Mouse (Mus musculus): ENCODE results near the gene Slc6a20b. TPM values are rescaled to one million over a fixed set of nuclear protein-coding genes. Genes with fewer than 3 reads are reported as not detected.

The Slc6a20b gene
- total and polyA plus RNA-seq, 3 experiments, result 0.01 to 0.44 TPM; not detected in 1

- Histone ChIP-seq H3K36me3 (replicated peaks) (no peaks in the 10 kb centered on the region), H3K9me3 (replicated peaks) (no peaks in the 10 kb centered on the region), H3K4me1 (ENCODE audit: insufficient read depth, low read depth, low read length) (peaks cover 2% of the 10 kb centered on the region), H3K4me3 (ENCODE audit: low read depth, low read length) (no peak overlapping the region), H3K27me3 (ENCODE audit: insufficient read depth, low read length) (peaks cover 15% of the 10 kb centered on the region)
- ATAC-seq (ENCODE audit: extremely low read depth, insufficient number of reproducible peaks, low FRiP score, poor library complexity, severe bottlenecking), result no peak
- DNase-seq (ENCODE audit: low spot score), result no peak
- TF ChIP-seq TAL1 (conservative IDR thresholded peaks at IDR 0.05; ENCODE audit: low read depth, low read length), result no peak
- no peak for TF ChIP-seq CTCF (IDR thresholded peaks at IDR 0.05; ENCODE audit: low read depth, low read length)
- no peak for TF ChIP-seq POLR2AphosphoS5 (IDR thresholded peaks at IDR 0.05; ENCODE audit: insufficient replicate concordance, low read depth, low read length)
- TF ChIP-seq GATA2 (IDR thresholded peaks at IDR 0.05; ENCODE audit: borderline replicate concordance, low read depth, low read length), result no peak
- TF ChIP-seq GATA1 (IDR thresholded peaks at IDR 0.05; ENCODE audit: borderline replicate concordance, low read length), result no peak
Observed at GRCm38 (mm10) chr9:123636771-123637170, 4.4 kb upstream of the Slc6a20b start.

DNA sequence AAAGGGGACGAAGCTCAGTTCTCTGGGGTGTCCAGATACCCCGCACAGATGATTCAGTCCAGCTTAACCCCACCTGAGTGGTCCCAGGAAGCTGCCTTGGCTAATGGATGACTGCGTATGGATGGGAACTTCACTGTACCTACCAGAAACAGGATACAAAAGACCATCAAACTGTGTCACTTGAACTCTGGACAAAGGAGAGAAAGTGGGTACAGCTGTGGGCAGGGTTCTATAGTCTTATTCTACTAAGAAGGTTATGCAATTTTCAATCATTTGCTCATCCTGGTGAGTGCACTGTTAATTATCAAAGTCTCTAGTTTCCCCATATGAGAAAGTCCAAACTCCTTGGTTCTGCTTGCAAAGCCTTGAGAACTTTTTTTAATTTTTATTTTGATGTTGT lies 628 bp upstream of the Slc6a20b start:
- Histone ChIP-seq H3K4me1 (ENCODE audit: insufficient read depth, low read depth, low read length) (no peaks in the 10 kb centered on the region; the same call in 1 of the 2 replicates), H3K4me3 (ENCODE audit: low read depth, low read length) (no peak overlapping the region), H3K36me3 (replicated peaks) (no peaks in the 10 kb centered on the region), H3K27me3 (ENCODE audit: insufficient read depth, low read length) (peaks cover 15% of the 10 kb centered on the region), H3K9me3 (replicated peaks) (no peaks in the 10 kb centered on the region)
- DNase-seq (ENCODE audit: low spot score) (no peak), ATAC-seq (ENCODE audit: extremely low read depth, insufficient number of reproducible peaks, low FRiP score, poor library complexity, severe bottlenecking) (no peak)
- no peak for TF ChIP-seq GATA1 (IDR thresholded peaks at IDR 0.05; ENCODE audit: borderline replicate concordance, low read length)
- TF ChIP-seq POLR2AphosphoS5 (IDR thresholded peaks at IDR 0.05; ENCODE audit: insufficient replicate concordance, low read depth, low read length), result no peak
- no peak for TF ChIP-seq TAL1 (conservative IDR thresholded peaks at IDR 0.05; ENCODE audit: low read depth, low read length)
- no peak for TF ChIP-seq CTCF (IDR thresholded peaks at IDR 0.05; ENCODE audit: low read depth, low read length)
- TF ChIP-seq GATA2 (IDR thresholded peaks at IDR 0.05; ENCODE audit: borderline replicate concordance, low read depth, low read length), result no peak

- H3K9me3 ChIP-seq (replicated peaks), result no peaks in the 10 kb centered on the region
- no peaks in the 10 kb centered on the region; the same call in 1 of the 2 replicates for H3K4me1 ChIP-seq (ENCODE audit: insufficient read depth, low read depth, low read length)
- H3K36me3 ChIP-seq (replicated peaks), result no peaks in the 10 kb centered on the region
- TF ChIP-seq CTCF (IDR thresholded peaks at IDR 0.05; ENCODE audit: low read depth, low read length), result no peak
- no peak for DNase-seq (ENCODE audit: low spot score)
- H3K27me3 ChIP-seq (ENCODE audit: insufficient read depth, low read length), result peaks cover 12% of the 10 kb centered on the region
- no peak overlapping the region for H3K4me3 ChIP-seq (ENCODE audit: low read depth, low read length)
- ATAC-seq (ENCODE audit: extremely low read depth, insufficient number of reproducible peaks, low FRiP score, poor library complexity, severe bottlenecking), result no peak
Observed at GRCm38 (mm10) chr9:123631666-123632065, 699 bp downstream of the Slc6a20b start.

- Histone ChIP-seq H3K9me3 (replicated peaks) (no peaks in the 10 kb centered on the region), H3K36me3 (replicated peaks) (no peaks in the 10 kb centered on the region), H3K4me1 (ENCODE audit: insufficient read depth, low read depth, low read length) (no peaks in the 10 kb centered on the region), H3K27me3 (ENCODE audit: insufficient read depth, low read length) (peaks cover 3% of the 10 kb centered on the region), H3K4me3 (ENCODE audit: low read depth, low read length) (no peak overlapping the region)
- ATAC-seq (ENCODE audit: extremely low read depth, insufficient number of reproducible peaks, low FRiP score, poor library complexity, severe bottlenecking) (no peak), DNase-seq (ENCODE audit: low spot score) (no peak)
- TF ChIP-seq POLR2AphosphoS5 (IDR thresholded peaks at IDR 0.05; ENCODE audit: insufficient replicate concordance, low read depth, low read length), result no peak
- TF ChIP-seq GATA2 (IDR thresholded peaks at IDR 0.05; ENCODE audit: borderline replicate concordance, low read depth, low read length), result no peak
- no peak for TF ChIP-seq CTCF (IDR thresholded peaks at IDR 0.05; ENCODE audit: low read depth, low read length)
- no peak for TF ChIP-seq GATA1 (IDR thresholded peaks at IDR 0.05; ENCODE audit: borderline replicate concordance, low read length)
- no peak for TF ChIP-seq TAL1 (conservative IDR thresholded peaks at IDR 0.05; ENCODE audit: low read depth, low read length)
Observed at GRCm38 (mm10) chr9:123625821-123626220, 6.5 kb downstream of the Slc6a20b start.

DNA sequence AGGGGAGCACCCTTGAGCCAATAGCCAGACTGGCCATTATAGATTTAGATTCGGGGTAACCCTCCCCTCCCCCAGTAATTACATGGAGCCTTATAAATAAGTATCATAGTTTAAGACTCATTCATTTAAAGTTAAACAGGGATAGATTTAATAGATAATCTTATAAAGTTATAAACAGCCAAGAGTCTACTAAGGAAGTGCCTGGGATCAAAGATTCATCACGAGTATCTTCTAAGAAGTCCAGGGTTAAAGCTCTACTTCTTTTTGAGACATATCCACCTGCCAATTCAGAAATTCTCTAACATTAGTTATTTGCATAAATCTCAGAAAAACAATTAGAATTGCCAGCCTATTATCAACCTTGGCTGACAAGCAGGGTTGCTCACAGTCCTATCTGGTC lies 7.6 kb downstream of the Slc6a20b start:
- ATAC-seq (ENCODE audit: extremely low read depth, insufficient number of reproducible peaks, low FRiP score, poor library complexity, severe bottlenecking) (no peak), DNase-seq (ENCODE audit: low spot score) (no peak)
- Histone ChIP-seq H3K36me3 (replicated peaks) (no peaks in the 10 kb centered on the region), H3K27me3 (ENCODE audit: insufficient read depth, low read length) (peaks cover 3% of the 10 kb centered on the region; the same call in 1 of the 2 replicates), H3K9me3 (replicated peaks) (no peaks in the 10 kb centered on the region), H3K4me1 (ENCODE audit: insufficient read depth, low read depth, low read length) (no peaks in the 10 kb centered on the region), H3K4me3 (ENCODE audit: low read depth, low read length) (no peak overlapping the region)
- TF ChIP-seq GATA2 (IDR thresholded peaks at IDR 0.05; ENCODE audit: borderline replicate concordance, low read depth, low read length) (no peak), POLR2AphosphoS5 (IDR thresholded peaks at IDR 0.05; ENCODE audit: insufficient replicate concordance, low read depth, low read length) (no peak), TAL1 (conservative IDR thresholded peaks at IDR 0.05; ENCODE audit: low read depth, low read length) (no peak), CTCF (IDR thresholded peaks at IDR 0.05; ENCODE audit: low read depth, low read length) (no peak), GATA1 (IDR thresholded peaks at IDR 0.05; ENCODE audit: borderline replicate concordance, low read length) (no peak)

DNA sequence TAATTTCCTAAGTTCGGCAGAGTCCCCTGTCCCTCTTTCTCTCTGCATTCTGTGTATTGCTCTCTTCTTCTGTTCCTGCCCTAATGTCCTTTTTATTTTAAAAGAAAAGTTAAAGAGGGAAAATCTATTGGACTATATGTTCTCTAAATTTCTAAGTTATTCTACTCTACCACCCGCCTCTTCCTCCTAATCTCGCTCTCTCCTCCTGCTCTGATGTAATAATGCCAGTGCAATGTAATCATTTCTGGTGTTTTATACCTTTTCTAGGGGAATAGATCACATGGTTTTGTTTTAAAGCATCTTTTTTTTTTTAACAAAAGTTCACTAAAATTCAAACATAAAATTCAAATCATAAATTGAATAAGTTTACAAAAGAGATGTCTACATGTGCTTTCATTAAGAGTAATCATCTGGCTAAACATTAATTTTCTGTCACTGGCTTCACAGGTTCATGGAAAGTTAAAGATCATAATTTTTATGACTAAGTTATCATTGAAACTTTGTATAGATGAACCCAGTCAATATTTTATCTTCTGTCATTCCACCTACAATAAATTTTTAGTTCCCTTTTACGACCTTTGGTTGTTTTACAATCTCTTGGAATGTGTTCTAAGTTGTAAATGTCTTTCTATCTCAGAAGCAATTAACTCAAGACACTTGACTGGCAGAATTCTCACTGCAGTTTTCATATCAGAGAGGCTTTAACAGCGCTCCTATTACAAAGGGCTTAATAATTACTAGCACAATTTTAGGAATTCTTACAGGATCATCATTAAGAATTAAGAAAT lies 11.9 kb downstream of the Slc6a20b start:
- ATAC-seq (ENCODE audit: extremely low read depth, insufficient number of reproducible peaks, low FRiP score, poor library complexity, severe bottlenecking), result no peak
- no peak for TF ChIP-seq TAL1 (conservative IDR thresholded peaks at IDR 0.05; ENCODE audit: low read depth, low read length)
- Histone ChIP-seq H3K27me3 (ENCODE audit: insufficient read depth, low read length) (no peaks in the 10 kb centered on the region), H3K36me3 (replicated peaks) (no peaks in the 10 kb centered on the region), H3K9me3 (replicated peaks) (no peaks in the 10 kb centered on the region), H3K4me3 (ENCODE audit: low read depth, low read length) (no peak overlapping the region), H3K4me1 (ENCODE audit: insufficient read depth, low read depth, low read length) (no peaks in the 10 kb centered on the region)
- DNase-seq (ENCODE audit: low spot score), result no peak

Measured in G1E (cell line).